Mouse (Mus musculus) layer of hippocampus, postnatal 10 days (tissue): ENCODE measurements around the gene Mrps27. TPM values are rescaled to one million over a fixed set of nuclear protein-coding genes. Genes with fewer than 3 reads are reported as not detected.

Experiments
- DNase-seq, 2 experiments: peaks; one replicate each; pipeline ENCODE4 v3.0.0; 2021; ENCODE audit warnings: low spot score in 2 of 2
- total RNA-seq, 2 experiments: library from RNA; stranded (reverse); gene quantifications; 2 replicates each; pipeline ENCODE4 v1.2.3; 2021

Mrps27 gene
- total RNA-seq, 2 experiments from 2014 or later, result 25.8 to 27.1 TPM

DNA sequence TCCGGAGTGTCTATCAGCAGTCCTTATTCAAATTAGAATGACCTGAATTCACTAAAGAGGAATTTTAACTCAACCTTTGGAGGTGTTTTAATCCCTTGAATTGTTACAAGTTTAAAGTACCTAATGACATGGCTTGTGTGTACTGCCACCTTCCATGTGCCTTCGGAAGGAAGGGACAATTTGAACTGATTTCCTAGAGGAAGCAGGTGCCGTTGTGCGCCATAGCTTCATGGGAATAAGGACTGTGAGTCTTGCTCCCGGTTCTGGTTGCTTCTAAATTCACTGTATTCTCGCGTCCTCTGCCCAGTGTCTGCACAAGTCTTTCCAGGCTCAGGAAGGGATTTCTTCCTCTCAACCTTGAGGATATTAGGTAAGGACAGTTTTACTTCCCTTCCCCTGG lies 41.8 kb downstream of the Mrps27 start:
- no peak for DNase-seq

DNA sequence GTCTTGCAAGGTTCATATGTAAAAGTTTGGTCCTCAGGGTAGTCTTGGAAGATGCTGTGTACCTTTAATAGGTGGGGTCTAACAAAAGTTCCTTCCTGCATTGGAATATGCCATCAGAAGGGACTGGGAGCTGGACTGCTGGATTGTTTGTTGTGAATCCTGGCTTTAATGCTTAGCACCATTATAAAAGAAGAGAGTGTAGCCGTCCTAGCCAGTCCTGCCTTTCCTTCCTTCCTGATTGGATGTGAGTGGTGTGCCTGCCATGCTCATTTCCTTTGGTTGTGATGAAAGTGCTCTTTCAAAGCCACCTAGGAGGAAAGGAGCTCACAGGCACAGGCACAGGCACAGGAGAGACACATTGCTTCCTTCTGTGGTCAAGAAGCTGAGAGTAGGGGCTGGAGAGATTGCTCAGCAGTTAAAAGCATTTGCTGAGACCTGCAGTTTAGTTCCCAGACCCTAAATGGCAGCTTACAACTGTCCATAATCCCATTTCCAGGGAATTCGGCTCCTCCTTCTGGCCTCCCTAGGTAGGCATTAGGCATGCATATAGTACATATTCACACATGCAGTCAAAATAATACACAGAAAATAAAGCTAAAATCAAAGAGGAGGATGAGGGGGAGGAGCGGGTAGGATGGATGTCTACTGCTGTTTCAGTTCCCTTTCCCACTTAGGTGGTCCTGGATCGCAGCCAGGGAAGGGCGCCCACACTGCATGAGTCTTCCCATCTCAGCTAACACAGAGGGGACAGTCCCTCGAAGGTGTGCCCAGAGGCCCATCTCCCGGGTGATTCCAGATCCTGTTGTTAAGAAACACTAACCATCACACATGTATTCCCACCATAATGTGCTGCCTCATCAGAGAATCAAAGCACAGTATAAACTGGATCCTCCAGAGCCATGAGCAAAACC lies 43.6 kb downstream of the Mrps27 start:
- DNase-seq, result no peak

DNA sequence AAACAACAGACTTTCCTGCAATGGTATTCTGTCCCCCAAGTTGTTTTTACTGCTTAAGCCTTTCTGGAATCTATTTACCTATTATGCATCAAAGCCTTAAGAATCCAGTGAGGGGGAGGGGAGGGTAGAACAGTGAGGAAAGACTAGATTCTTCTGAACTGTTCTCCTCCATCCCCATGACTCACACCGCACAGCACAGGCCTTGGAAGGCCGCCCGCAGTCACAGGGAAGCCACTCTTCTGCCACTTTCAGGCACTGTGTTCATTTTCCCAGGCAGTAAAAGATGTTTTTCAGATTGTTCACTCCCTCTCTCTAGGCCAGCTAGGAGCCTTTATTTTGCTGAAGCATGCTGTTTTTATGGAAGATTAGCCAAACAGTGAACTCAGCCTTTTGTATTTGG lies 46.8 kb downstream of the Mrps27 start:
- peak in 1 of 2 experiments; percentile 43 for DNase-seq

DNA sequence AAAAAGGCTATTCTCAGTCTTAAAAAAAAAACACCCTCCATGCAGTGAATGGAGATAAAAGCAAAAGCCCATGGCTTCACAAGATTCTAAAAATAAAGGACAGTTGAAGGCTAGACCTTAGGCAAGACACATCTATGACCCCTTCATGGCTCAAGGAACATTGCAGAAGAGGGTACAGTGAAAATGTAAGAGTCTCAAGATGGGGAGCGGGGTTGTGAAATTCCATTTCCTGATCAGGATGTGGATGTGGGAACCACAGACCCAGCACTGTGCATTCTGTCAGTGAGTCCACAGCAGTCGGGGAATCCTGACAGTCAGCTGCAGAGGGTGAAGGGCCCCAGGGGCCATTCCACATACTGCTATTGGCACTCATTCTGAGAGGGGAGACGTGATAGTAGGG lies 48.5 kb downstream of the Mrps27 start:
- no peak for DNase-seq

DNA sequence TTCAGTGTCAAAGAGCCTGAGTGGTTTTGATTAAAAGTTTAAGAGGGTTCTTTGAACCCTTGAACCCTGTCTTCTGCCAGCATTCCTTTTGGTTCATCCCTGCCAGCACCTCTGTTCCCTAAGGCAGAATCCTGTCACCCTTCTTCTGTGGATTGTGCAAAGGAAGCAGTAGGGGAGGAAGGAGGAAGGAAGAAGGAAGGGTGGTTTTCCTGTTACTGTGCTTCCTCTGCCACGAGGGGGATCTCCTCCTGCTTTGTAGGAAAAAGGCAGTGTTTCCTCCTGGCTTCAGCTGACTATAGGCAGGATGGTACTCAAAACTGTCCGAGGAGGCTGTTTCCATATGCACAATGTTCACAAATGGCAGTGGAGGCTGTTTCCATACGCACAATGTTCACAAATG lies 50.1 kb downstream of the Mrps27 start:
- no peak for DNase-seq

DNA sequence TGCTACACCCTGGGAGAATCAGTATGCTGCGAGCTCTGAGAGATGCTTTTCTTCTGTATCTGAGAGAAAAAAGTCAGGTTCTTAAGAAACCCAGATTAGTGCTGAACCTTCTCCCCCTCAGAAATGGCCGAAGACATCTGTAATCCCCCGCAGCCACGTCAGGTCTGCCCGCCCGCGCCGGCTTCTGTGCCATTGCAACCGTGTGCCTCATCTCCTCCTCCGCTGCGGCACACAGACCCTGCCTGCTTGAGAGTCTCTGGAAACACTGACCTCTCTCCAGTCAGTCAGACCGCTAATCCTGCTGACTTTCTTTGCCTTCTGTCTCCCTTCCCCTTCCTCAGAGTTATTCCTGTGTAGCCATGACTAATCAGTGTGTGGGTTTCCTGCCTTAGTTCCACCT lies 50.9 kb downstream of the Mrps27 start:
- no peak for DNase-seq

DNA sequence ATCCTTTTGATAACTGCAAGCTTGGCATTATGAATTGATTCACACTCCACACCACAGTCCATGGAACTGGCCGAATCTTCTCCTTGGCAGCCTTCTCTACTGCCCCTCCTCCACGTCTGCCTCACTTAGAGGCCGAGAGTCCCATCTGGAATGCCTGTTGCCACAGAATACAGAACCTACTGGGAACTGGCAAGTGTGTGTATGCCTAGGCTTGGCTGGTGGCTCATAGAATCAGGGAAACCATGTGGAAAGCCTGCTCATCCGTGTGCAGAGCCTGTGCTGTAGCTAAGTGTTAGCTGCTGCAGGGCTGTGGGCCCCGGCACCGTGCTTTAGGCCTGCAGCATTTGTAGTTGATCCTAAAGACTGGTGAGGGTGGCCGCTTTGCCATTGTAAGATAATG lies 52.6 kb downstream of the Mrps27 start:
- DNase-seq, result peak; percentile 52 to 58

DNA sequence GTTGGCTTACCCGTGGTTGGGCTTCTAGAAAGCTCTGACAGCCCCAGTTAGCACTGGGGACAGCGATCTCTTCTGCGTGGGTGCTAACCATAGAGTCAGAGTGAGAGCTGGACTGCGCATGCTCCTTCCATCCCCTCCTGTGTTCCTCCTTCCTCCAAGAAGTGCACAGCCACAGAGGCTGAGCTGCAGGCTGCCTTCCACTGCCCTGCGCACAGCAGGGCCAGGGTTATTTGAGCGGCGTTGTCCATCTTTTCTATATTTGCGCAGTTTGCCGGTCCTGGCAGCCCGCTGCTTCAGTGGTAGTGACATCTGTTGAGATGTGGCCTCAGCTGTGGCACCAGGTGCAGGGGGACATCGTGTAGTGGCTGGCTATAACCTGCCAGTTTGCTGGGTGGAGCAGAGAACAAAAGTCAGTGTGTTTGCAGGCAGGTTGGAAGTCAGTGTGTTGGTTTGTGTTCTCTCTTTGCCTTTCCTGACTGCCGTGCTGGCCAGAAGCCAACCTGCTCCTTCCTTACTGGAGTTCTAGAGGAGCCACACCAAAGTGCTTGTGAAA lies 53.6 kb downstream of the Mrps27 start:
- DNase-seq, result peak in 1 of 2 experiments; percentile 24

DNA sequence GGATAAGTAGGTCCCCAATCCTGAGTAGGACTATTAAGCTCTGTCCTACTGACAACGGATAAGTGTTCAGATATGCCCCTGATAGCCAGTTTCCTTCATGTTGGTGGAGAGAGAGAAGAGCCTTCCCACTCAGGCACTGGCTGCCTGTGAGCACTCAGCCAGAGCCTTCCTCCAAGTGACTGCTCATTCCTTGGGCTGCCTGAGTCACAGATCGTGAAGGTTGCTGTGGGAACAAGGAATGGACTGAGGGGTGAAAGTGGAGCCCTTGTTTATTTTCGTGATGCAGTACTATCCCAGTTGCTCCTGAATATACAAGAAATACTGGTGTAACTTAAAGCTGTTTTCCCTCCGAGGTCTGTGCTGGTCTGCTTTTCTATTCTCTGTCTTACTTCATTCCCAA lies 54.8 kb downstream of the Mrps27 start:
- no peak for DNase-seq

DNA sequence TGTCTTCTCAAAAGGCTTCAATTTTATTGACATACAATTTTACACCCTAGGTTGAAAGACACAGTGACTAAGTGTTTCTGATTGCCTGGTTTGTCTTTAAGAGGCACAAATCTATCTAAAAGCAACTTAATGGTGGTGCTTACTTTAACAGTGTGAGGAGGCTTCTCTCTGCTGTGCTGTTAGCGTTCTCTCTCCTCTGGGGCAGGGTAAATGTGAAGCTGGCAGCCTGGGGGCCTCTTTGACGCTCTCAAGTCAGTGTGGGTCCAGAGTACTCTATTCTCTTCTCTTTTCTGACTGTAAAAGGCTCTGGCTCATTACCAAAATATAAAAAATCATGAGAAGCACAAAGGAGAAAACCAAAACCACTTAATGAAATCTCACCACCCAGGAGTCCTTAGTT lies 64.6 kb downstream of the Mrps27 start:
- DNase-seq, result no peak

DNA sequence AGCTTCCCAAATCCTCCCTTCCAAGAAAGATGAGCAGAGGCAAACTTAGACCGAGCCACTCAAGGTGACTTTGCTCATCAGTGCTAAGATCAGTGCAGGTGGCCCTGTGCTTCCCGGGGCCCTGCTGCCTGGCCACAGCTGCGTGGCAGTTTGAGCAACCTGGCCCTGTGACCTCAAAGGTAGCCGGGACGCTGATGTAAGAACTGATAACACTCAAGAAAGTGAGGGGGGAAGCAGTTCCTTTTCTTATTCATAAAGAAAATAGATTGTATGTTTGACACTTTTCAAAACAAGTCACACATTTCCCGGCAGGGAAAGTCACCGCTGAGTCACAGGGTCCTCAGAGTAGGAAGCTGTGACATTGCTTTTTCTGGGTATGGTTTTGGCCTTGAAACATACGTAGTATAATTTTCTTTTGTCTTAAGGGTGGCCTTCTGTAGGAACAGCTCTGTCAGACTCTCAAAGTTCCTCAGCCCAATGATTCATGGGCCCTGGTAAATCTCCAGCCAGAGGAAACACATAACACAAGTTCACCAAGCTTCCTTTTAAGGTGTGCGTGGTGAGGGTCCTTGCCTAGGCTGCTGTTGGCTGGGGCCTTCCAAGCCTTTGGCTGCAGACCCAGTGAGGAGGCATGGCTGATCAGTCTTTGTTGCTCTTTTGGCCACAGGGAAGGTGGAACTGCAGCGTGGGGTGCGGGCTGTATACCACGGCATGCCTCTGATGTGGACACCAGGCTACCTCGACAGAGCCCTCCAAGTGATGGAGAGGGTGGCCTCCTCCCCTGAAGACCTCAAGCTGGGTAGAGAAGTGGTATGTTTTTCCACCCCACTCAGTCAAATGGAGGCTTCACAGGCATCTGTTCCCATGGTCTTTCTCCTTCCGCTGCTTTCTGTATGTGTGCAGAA lies 66.3 kb downstream of the Mrps27 start:
- DNase-seq, result no peak

DNA sequence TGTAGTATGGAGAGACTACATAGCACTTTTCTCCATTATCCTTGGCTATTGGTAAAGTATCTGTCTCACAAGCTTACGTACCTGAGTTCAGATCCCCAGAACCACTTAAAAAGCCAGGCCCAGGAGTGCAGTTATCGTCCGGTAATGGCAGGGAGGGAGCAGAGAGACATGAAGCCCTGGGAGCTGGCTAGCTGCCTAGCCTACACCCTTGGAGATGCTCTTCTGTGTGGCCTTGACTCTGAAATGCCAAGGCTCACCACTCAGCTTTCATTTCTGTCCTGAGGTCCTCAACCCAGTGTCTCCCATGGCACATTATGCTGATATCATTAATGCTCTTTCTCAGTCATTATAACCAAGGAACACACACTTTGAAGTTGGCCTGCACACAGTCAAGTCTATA lies 67.2 kb downstream of the Mrps27 start:
- DNase-seq, result no peak

DNA sequence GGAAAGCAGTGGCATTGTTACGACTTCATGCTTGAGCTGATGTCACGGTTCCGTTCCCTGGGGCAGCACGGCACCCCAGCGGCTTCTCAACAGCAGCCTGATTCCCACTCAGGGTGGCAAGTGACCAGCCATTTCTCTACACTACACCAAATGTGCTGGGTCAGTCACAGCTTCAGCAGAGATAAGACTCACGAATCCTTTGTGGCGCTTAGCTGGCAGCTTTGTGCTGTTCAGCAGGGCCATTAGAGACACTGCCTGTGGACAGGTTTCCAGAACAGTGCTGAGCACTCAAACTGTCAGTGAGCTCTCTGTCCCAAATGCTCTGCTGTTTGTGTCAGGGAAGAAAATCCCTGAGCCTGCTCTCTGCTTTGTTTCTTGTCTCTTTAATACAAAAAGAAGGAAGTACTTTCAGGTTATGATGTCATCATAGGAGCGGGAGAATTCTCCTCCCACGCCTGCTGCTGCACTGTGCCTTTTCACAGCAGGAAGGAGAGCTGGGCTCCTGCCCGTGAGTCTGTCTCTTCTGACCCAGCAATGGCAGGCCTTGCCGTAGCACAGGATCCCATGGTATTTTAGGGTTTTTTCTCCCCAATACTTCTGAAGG lies 68.0 kb downstream of the Mrps27 start:
- no peak for DNase-seq

DNA sequence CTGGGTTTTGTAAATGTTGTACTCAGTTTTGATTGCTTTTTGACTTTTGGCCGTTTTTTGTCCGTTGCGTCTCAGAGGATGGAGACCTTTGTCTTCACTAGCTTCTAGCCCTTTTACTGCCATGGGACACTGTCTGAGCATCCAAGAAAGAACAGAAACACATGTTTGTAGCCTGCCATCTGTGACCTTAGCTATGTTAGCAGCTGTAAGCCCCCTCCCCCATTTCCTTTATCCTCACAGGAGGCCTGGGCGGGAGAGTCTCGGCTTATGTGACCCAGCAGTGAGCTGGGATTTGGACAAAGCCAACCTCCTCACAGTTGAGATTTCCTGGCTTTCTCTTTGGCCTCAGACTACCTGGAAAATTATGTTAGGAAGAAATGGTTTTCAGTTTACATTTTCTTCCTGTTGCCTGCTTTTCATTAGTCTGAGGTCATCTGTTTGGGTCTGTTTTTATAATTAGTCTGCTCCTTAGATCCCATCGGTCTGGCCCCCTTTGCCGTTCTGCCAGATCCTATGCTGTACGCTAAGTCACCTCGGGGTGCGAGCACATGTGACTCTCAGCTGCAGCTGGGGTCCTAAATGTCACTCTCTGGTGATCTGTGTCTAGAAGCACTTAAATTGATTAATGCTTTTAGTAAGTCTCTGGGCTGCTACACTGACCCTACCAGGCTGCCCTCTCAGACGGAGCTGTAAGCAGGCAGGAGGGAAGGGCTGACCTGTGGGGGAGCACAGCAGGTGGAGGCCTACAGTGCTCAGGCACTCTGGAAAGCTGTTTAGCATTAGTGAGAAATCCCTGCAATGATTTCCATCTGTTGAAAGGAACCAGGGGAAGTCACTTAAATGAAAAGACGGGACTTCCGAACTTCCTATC lies 69.1 kb downstream of the Mrps27 start:
- no peak for DNase-seq

DNA sequence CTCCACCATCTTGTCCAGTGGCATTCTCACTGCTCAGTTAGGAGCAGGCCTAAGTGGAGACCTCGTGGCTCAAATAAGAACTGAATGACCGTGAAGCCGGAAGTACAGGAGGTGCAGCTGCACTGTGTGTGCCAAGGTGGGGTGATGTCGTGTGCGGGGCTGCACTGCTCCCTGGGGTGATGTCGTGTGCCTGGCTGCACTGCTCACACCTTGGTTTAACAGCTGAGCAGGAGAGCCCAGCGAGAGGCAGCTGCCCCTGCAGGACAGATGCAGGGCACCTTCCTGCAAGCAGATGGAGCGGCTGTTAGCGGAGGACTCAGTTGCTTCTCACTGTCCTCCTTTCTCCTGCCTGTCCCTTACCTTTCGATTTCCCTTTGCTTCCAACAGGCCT lies 69.8 kb downstream of the Mrps27 start:
- no peak for DNase-seq

DNA sequence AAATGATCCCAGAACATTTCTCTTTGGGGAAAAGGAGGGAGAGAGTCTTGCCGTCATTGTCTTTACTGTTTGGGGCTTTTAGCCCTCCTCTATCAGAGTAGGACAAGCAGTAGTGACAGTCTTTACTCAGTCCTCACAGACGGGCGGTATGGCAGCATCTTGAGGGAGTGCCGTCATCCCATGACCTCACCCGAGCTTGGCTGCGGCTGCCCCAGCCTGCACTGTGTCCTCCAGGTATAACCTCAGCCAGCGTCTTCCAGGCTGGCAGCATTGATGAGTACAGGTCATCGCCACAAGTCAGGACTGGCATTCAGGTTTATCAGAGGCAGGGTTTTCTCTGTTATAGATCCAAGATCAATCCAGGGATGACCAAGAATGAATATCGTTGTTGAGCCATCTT lies 72.0 kb downstream of the Mrps27 start:
- no peak for DNase-seq

DNA sequence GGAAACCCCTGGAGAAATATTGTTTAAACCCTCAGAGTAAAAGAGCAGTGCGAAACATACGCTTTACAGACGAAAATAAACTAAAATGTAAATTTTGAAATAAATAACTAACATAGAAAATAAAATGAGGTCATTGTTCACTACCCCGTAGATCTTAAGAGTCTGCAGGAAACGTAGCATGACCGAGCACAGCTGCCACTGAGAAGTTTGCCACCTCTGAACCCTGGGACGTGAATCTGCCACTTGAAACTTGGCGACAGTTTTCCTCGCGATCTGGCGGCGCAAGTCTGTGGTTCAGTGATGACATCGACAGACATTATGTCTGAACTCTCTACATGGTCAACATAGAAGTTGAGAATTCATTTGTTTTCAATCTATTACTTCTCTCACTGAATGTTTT lies 79.0 kb downstream of the Mrps27 start:
- no peak for DNase-seq

DNA sequence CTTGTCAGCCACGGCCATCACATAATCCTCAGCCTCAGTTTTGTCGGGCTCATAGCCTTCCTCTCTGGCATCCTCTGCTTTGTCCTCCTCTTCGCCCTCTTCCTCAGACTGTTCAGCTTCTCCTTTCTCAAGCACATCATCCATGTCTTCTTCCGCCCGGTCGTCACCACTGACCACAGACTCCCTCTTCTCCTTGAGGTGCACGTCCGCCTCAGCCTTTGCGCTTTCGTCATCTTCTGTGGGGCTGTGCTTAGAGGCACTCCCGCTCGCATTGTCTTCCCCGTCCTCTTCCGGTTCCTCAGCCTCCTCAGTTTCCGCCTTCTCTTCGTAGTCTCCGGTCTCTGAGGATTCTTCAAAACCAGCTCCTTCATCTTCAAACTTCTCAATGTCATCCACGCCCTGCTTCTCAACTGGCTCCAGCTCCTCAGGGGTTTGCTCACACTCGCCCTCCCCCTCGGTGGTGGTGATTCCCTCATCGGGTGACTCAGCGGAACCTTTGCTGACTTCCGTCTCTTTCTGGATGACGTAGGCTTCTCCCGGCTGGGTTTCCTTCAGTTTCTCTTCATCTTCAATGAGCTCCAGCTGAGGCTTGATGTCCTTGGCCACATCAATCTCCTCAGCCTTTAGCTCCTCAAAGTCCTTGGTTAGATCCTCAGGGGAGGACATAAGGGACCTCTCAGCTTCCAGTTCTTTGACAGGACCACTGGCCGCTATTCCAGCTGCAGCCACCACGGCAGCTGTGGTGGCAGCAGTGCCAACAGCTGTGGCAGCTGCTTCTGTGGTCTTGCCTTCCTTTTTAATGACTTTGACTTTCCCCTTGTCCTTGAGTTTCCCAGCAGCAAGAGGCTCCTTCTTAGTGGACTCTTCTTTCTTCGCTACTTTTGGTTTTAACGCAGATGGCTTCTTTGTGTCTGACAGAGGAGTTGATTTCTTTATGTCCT lies 88.8 kb downstream of the Mrps27 start:
- DNase-seq, result no peak

DNA sequence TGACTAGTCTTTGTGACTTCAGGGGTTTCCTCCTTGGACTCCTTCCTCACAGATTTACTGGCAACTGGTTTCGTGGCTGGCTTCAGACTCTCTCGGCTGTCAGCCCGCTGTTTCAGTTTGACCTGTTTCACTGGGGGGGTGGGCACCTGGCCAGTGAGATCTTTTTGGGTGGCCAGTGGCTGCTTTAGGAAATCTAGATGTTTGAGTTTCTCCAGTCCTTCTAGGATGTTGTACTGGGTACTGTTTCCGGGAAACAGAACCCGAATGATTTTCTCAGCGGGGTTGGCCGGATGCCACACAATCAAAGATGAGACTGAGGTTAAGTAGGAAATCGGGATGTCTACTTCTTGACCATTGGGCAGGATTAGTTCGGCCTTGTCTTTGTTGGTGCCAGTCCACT lies 89.9 kb downstream of the Mrps27 start:
- DNase-seq, result peak in 1 of 2 experiments; percentile 37
